Mouse (Mus musculus): Measurements from ENCODE around the gene Nrip3.

The Nrip3 gene

DNA sequence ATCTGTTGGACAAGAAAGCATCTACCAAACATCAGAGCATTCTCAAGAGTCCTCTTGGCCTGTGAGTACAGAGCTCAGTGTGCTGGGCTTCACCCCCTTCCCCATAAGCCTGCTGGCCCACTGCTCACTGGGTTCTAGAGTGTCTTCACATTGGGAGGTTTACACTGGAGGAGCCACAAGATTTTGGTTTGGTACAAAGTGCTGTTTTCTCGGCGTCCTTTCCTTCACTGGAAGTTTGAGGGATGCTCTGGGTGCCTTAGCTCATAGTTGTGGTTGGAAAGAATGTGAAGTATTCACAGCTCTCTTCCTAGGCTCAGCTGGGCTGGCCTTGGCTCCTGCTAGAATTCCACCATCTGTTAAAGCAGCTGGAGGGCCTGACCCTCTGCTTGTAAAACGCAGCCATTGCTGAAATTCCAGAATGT is 72.9 kb downstream of the Nrip3 start:
- DNase-seq (ENCODE audit: inconsistent age in 2 of 2, low spot score in 1 of 2): peak; percentile 50 to 64
